Mouse (Mus musculus) CH12.LX (cell line): Measurements from ENCODE around the gene Fancc. TPM values are rescaled to one million over a fixed set of nuclear protein-coding genes. Genes with fewer than 3 reads are reported as not detected.

ENCODE experiments used
- DNase-seq: peaks from one replicate; pipeline ENCODE4 v3.0.0-alpha.2; 2013; ENCODE audit errors: extremely low read depth
- H3K27ac ChIP-seq: 2 replicates; pipeline ENCODE4 v1.5.1; 2012; ENCODE audit warnings: low read depth, mild to moderate bottlenecking, control low read depth, moderate library complexity; ENCODE audit not compliant: insufficient read depth
- H3K27me3 ChIP-seq: replicated peaks from 2 replicates; pipeline ENCODE3; 2012; ENCODE audit warnings: inconsistent platforms
- H3K36me3 ChIP-seq, 2 experiments: replicated peaks in 1 of 2; 2 replicates each; pipeline versions ENCODE3 to v1.6.1; 2012; ENCODE audit warnings: inconsistent platforms in 1 of 2, low read length in 1 of 2, mild to moderate bottlenecking in 1 of 2, mixed read lengths in 1 of 2, moderate library complexity in 1 of 2; ENCODE audit not compliant: control insufficient read depth in 1 of 2, insufficient read depth in 1 of 2
- H3K4me1 ChIP-seq, 2 experiments: 2 replicates each; pipeline ENCODE4 v1.6.1; 2012; ENCODE audit warnings: inconsistent platforms in 1 of 2, moderate library complexity in 1 of 2; ENCODE audit not compliant: insufficient read depth in 2 of 2, control insufficient read depth in 1 of 2
- H3K4me2 ChIP-seq: 2 replicates; pipeline ENCODE4 v1.6.1; 2012; ENCODE audit warnings: low read depth, mild to moderate bottlenecking, control low read depth; ENCODE audit not compliant: poor library complexity, insufficient read depth, severe bottlenecking
- H3K4me3 ChIP-seq, 3 experiments: fragments of 150-350 bp in 1 of 3; sonication (generic) in 1 of 3; replicated peaks in 1 of 3; 2 replicates each; pipeline versions ENCODE3 to v1.5.1; 2011 to 2012; ENCODE audit warnings: low read depth in 2 of 3, low read length in 2 of 3, mild to moderate bottlenecking in 2 of 3, moderate library complexity in 2 of 3, control low read depth in 1 of 3, improper control_type of control experiment in 1 of 3, inconsistent platforms in 1 of 3, mixed read lengths in 1 of 3; ENCODE audit not compliant: poor library complexity in 1 of 3
- H3K79me2 ChIP-seq: replicated peaks from 2 replicates; pipeline ENCODE4 v1.6.1; 2012; ENCODE audit warnings: mild to moderate bottlenecking, moderate library complexity; ENCODE audit not compliant: control insufficient read depth, poor library complexity, insufficient read depth, severe bottlenecking; ENCODE audit errors: extremely low read depth
- H3K9ac ChIP-seq: 2 replicates; pipeline ENCODE4 v1.6.1; 2012; ENCODE audit warnings: low read depth, mild to moderate bottlenecking, control low read depth, moderate library complexity; ENCODE audit not compliant: insufficient read depth
- H3K9me3 ChIP-seq: replicated peaks from 2 replicates; pipeline ENCODE3; 2012; ENCODE audit warnings: low read length, inconsistent platforms, mixed read lengths
- BHLHE40 ChIP-seq: IDR thresholded peaks from 2 replicates; pipeline ENCODE4 v1.6.1; 2011; ENCODE audit warnings: mild to moderate bottlenecking, low read depth, low read length, improper control_type of control experiment
- CHD1 ChIP-seq: IDR thresholded peaks from 2 replicates; pipeline ENCODE4 v1.6.1; 2012; ENCODE audit warnings: low read depth, low read length, improper control_type of control experiment, inconsistent platforms
- CHD2 ChIP-seq: IDR thresholded peaks from 2 replicates; pipeline ENCODE4 v1.6.1; 2011; ENCODE audit warnings: low read length, improper control_type of control experiment
- CTCF ChIP-seq, 2 experiments: IDR thresholded peaks in 1 of 2; conservative IDR thresholded peaks in 1 of 2; 2 replicates each; pipeline ENCODE4 v1.5.1; 2011 to 2012; ENCODE audit warnings: low read depth in 2 of 2, low read length in 2 of 2, improper control_type of control experiment in 1 of 2, inconsistent platforms in 1 of 2, mild to moderate bottlenecking in 1 of 2, moderate library complexity in 1 of 2
- ELF1 ChIP-seq: IDR thresholded peaks from 2 replicates; pipeline ENCODE4 v1.6.1; 2014; ENCODE audit warnings: low read depth, mild to moderate bottlenecking, inconsistent platforms, low read length, improper control_type of control experiment
- EP300 ChIP-seq: IDR thresholded peaks from 2 replicates; pipeline ENCODE4 v1.6.1; 2011; ENCODE audit warnings: low read length, improper control_type of control experiment
- ETS1 ChIP-seq: conservative IDR thresholded peaks from 2 replicates; pipeline ENCODE4 v1.6.1; 2012; ENCODE audit warnings: low read depth, mild to moderate bottlenecking, inconsistent platforms, low read length, improper control_type of control experiment, moderate library complexity
- HCFC1 ChIP-seq: IDR thresholded peaks from 2 replicates; pipeline ENCODE4 v1.6.1; 2012; ENCODE audit warnings: low read depth, mild to moderate bottlenecking, inconsistent platforms, low read length, improper control_type of control experiment
- IRF4 ChIP-seq: IDR thresholded peaks from 2 replicates; pipeline ENCODE4 v1.6.1; 2014; ENCODE audit warnings: low read depth, mild to moderate bottlenecking, inconsistent platforms, low read length, improper control_type of control experiment
- JUN ChIP-seq: IDR thresholded peaks from 2 replicates; pipeline ENCODE4 v1.6.1; 2011; ENCODE audit warnings: low read depth, mild to moderate bottlenecking, low read length, improper control_type of control experiment, moderate library complexity; ENCODE audit not compliant: insufficient read depth
- JUND ChIP-seq: conservative IDR thresholded peaks from 2 replicates; pipeline ENCODE4 v1.6.1; 2011; ENCODE audit warnings: low read depth, low read length, improper control_type of control experiment
- MAZ ChIP-seq: IDR thresholded peaks from 2 replicates; pipeline ENCODE4 v1.6.1; 2012; ENCODE audit warnings: low read depth, mild to moderate bottlenecking, inconsistent platforms, low read length, improper control_type of control experiment, moderate library complexity
- NELFE ChIP-seq: IDR thresholded peaks from 2 replicates; pipeline ENCODE4 v1.6.1; 2011; ENCODE audit warnings: low read depth, low read length, improper control_type of control experiment
- PAX5 ChIP-seq: IDR thresholded peaks from 2 replicates; pipeline ENCODE4 v1.6.1; 2012; ENCODE audit warnings: low read length, inconsistent platforms, mixed read lengths
- RAD21 ChIP-seq: IDR thresholded peaks from 2 replicates; pipeline ENCODE4 v1.6.1; 2011; ENCODE audit warnings: low read depth, mild to moderate bottlenecking, low read length, improper control_type of control experiment, moderate library complexity
- RCOR1 ChIP-seq: conservative IDR thresholded peaks from 2 replicates; pipeline ENCODE4 v1.6.1; 2012; ENCODE audit warnings: low read depth, mild to moderate bottlenecking, inconsistent platforms, low read length, improper control_type of control experiment
- TBP ChIP-seq: conservative IDR thresholded peaks from 2 replicates; pipeline ENCODE4 v1.6.1; 2011; ENCODE audit warnings: low read depth, low read length, improper control_type of control experiment
- TCF12 ChIP-seq: IDR thresholded peaks from 2 replicates; pipeline ENCODE4 v1.6.1; 2014; ENCODE audit warnings: low read depth, mild to moderate bottlenecking, inconsistent platforms, low read length, improper control_type of control experiment
- USF1 ChIP-seq: IDR thresholded peaks from 2 replicates; pipeline ENCODE4 v1.6.1; 2014; ENCODE audit warnings: low read depth, mild to moderate bottlenecking, inconsistent platforms, low read length, improper control_type of control experiment
- ZC3H11A ChIP-seq: IDR thresholded peaks from 2 replicates; pipeline ENCODE4 v1.6.1; 2012; ENCODE audit warnings: low read depth, mild to moderate bottlenecking, inconsistent platforms, low read length, improper control_type of control experiment
- ZNF384 ChIP-seq: IDR thresholded peaks from 2 replicates; pipeline ENCODE4 v1.6.1; 2012; ENCODE audit warnings: low read depth, low read length, improper control_type of control experiment, inconsistent platforms
- dilution Hi-C: fragments of 300-500 bp; cut with MboI; formaldehyde crosslinking; loops from 2 replicates; pipeline ENCODE4 v1.14.3; 2020; ENCODE audit warnings: low sequenced_read_pairs; ENCODE audit not compliant: extremely low pct_unique_long_range_greater_than_20kb, extremely low pct_ligation_motif_present
- in situ Hi-C: fragments of 300-500 bp; cut with MboI; formaldehyde crosslinking; loops from 3 replicates; pipeline ENCODE4 v1.14.3; 2019; ENCODE audit warnings: low sequenced_read_pairs, low pct_ligation_motif_present, low pct_unique_long_range_greater_than_20kb, mixed read lengths
- polyA plus RNA-seq: library from polyadenylated mRNA; unstranded; fragments of >175 nt; gene quantifications from 2 replicates; pipeline ENCODE4 v1.2.1, GENCODE M21; 2012; ENCODE audit warnings: low read depth; ENCODE audit not compliant: insufficient read length
- total RNA-seq, 2 experiments: library from RNA; depleted of rRNA; stranded (reverse); fragments of 300-350 nt in 1 of 2; fragments of >200 nt in 1 of 2; gene quantifications; 2 replicates each; pipeline ENCODE4 v1.2.3; 2012 to 2014

The Fancc gene
- total and polyA plus RNA-seq, 3 experiments, result 8.2 to 12.4 (median 8.7) TPM

GRCm38 (mm10) chr13:63529602-63530370 is 32.7 kb upstream of the Fancc start:
- H3K27me3 ChIP-seq, result no peaks in the 10 kb centered on the region
- no peak overlapping the region for H3K27ac ChIP-seq
- peaks cover 8 to 32% of the 10 kb centered on the region in 2 experiments; a peak in 3 of 4 replicates for H3K4me1 ChIP-seq
- no peak for DNase-seq
- dilution Hi-C loops (no loop called here), in situ Hi-C loops (no loop called here)
- no peak overlapping the region for H3K4me3 ChIP-seq
- H3K79me2 ChIP-seq, result no peaks in the 10 kb centered on the region
- H3K9ac ChIP-seq, result no peak overlapping the region
- no peak overlapping the region for H3K4me2 ChIP-seq
- H3K9me3 ChIP-seq, result no peaks in the 10 kb centered on the region
- peaks cover 59 to 86% of the 10 kb centered on the region in 2 experiments for H3K36me3 ChIP-seq
- TF ChIP-seq ETS1 (no peak), ELF1 (no peak), MAZ (no peak), NELFE (no peak), TBP (no peak), ZC3H11A (no peak), JUND (no peak), USF1 (no peak), TCF12 (no peak), CHD1 (no peak), PAX5 (no peak), RAD21 (no peak), BHLHE40 (no peak)
- TF ChIP-seq, all 38 proteins: peak for 0

GRCm38 (mm10) chr13:63528852-63529251 is 31.8 kb upstream of the Fancc start:
- Histone ChIP-seq H3K27ac (no peak overlapping the region), H3K36me3 (peaks cover 61 to 86% of the 10 kb centered on the region in 2 experiments), H3K9me3 (no peaks in the 10 kb centered on the region), H3K4me3 (no peak overlapping the region), H3K4me2 (no peak overlapping the region), H3K79me2 (no peaks in the 10 kb centered on the region), H3K27me3 (no peaks in the 10 kb centered on the region), H3K4me1 (peaks cover 8 to 32% of the 10 kb centered on the region in 2 experiments; a peak in 3 of 4 replicates), H3K9ac (no peak overlapping the region)
- in situ Hi-C loops (no loop called here), dilution Hi-C loops (no loop called here)
- no peak for TF ChIP-seq IRF4
- TF ChIP-seq USF1, result no peak
- TF ChIP-seq ZC3H11A, result no peak
- TF ChIP-seq BHLHE40, result no peak
- no peak for TF ChIP-seq CTCF (conservative IDR thresholded peaks at IDR 0.05 in 1 of 2, IDR thresholded peaks at IDR 0.05 in 1 of 2; ENCODE audit: low read depth in 2 of 2, low read length in 2 of 2)
- TF ChIP-seq RCOR1, result no peak
- no peak for TF ChIP-seq TBP
- TF ChIP-seq ZNF384, result no peak
- TF ChIP-seq CHD2, result no peak
- no peak for TF ChIP-seq HCFC1
- no peak for TF ChIP-seq JUN
- no peak for TF ChIP-seq EP300
- TF ChIP-seq NELFE, result no peak
- TF ChIP-seq JUND, result no peak
- no peak for DNase-seq
